Mouse (Mus musculus) brain, embryonic 14.5 days (tissue): Measurements from ENCODE around the gene Gzmg. TPM values are rescaled to one million over a fixed set of nuclear protein-coding genes. Genes with fewer than 3 reads are reported as not detected.
"Not testable (repeated sequence)": the region's sequence is repeated elsewhere in the genome, so short reads cannot be mapped to it uniquely, and the experiment has no call there.

ENCODE experiments used
- DNase-seq: peaks from one replicate; pipeline ENCODE4 v3.0.0-alpha.2; 2011; ENCODE audit warnings: low read depth
- CTCF ChIP-seq: fragments of 200-500 bp; IDR thresholded peaks from 2 replicates; pipeline ENCODE4 v1.5.1; 2012; ENCODE audit warnings: inconsistent platforms, mild to moderate bottlenecking, moderate library complexity, borderline replicate concordance; ENCODE audit not compliant: insufficient read depth, insufficient read length; ENCODE audit errors: extremely low read depth
- POLR2A ChIP-seq: fragments of 200-500 bp; IDR thresholded peaks from 2 replicates; pipeline ENCODE4 v1.6.1; 2012; ENCODE audit warnings: mild to moderate bottlenecking, inconsistent platforms, borderline replicate concordance; ENCODE audit not compliant: poor library complexity, insufficient read depth, insufficient read length, severe bottlenecking; ENCODE audit errors: extremely low read depth
- polyA plus RNA-seq: library from polyadenylated mRNA; depleted of rRNA; stranded (reverse); fragments of >200 nt; gene quantifications from 2 replicates; pipeline ENCODE4 v1.2.3, GENCODE M21; 2012; rRNA removed

The Gzmg gene
- polyA plus RNA-seq, 1 experiment, result not detected

GRCm38 (mm10) chr14:56128341-56128740, 31.0 kb downstream of the Gzmg start:
- no peak for DNase-seq
- TF ChIP-seq POLR2A (no peak), CTCF (peak; percentile 34; the same call in 1 of the 2 replicates)

GRCm38 (mm10) chr14:56123516-56123915, 35.9 kb downstream of the Gzmg start:
- no peak for DNase-seq
- no peak for TF ChIP-seq CTCF
- no peak for TF ChIP-seq POLR2A

- TF ChIP-seq POLR2A (no peak), CTCF (no peak)
- DNase-seq, result no peak
Observed at GRCm38 (mm10) chr14:56120525-56120924, 38.9 kb downstream of the Gzmg start, which contains the start of gene Gzme. Gzme (minus strand) TSS chr14:56120625.

GRCm38 (mm10) chr14:56115531-56116310, 43.7 kb downstream of the Gzmg start:
- not testable (repeated sequence) for DNase-seq

Other genes with a start within 250 kb of the Gzmg start
- gene Cma1, start 214.9 kb downstream of the Gzmg start, polyA plus RNA-seq, result 1.9 and 5.3 TPM in 2 replicates
- gene Cma2, start 208.6 kb downstream of the Gzmg start, polyA plus RNA-seq, result not detected in 2 replicates
- 0.06 and 0.08 TPM in 2 replicates for gene Mcpt1, start 141.6 kb downstream of the Gzmg start, polyA plus RNA-seq
- gene Mcpt9, start 129.1 kb downstream of the Gzmg start, polyA plus RNA-seq, result not detected in 2 replicates
- not detected in 2 replicates for gene Mcpt2, start 117.5 kb downstream of the Gzmg start, polyA plus RNA-seq
- gene Mcpt4, start 97.3 kb downstream of the Gzmg start, polyA plus RNA-seq, result 0.18 and 0.22 TPM in 2 replicates
- gene Mcpt8, start 74.3 kb downstream of the Gzmg start, polyA plus RNA-seq, result 0.08 TPM in 1 of 2 replicates, not detected in the other
- 0.08 and 0.25 TPM in 2 replicates for gene Ctsg, start 57.0 kb downstream of the Gzmg start, polyA plus RNA-seq
- 0.10 TPM in 1 of 2 replicates, not detected in the other for gene Gzme, start 39.0 kb downstream of the Gzmg start, polyA plus RNA-seq
- not detected in 2 replicates for gene Gzmd, start 27.0 kb downstream of the Gzmg start, polyA plus RNA-seq
- not detected in 2 replicates for gene Gzmn, start 15.0 kb upstream of the Gzmg start, polyA plus RNA-seq
- not detected in 2 replicates for gene Gzmf, start 51.8 kb upstream of the Gzmg start, polyA plus RNA-seq
- not detected in 2 replicates for gene Gzmc, start 75.1 kb upstream of the Gzmg start, polyA plus RNA-seq
- gene Gzmb, start 102.7 kb upstream of the Gzmg start, polyA plus RNA-seq, result 0.04 TPM in 1 of 2 replicates, not detected in the other
- gene Atp12a, start 205.5 kb upstream of the Gzmg start, polyA plus RNA-seq, result 0.14 and 0.18 TPM in 2 replicates
- gene Rnf17, start 243.0 kb upstream of the Gzmg start, polyA plus RNA-seq, result 0.41 and 0.48 TPM in 2 replicates